Mouse (Mus musculus) T-helper 17 cell (primary cell): Measurements from ENCODE around the gene Srrm2.

ENCODE experiments used
- in situ Hi-C, 2 experiments: fragments of 300-600 bp; cut with MboI, MseI; formaldehyde crosslinking; loops; 1 replicate in 1 of 2; 2 replicates in 1 of 2; pipeline ENCODE4 v1.15.1; 2025; ENCODE audit warnings: high pct_unique_total_duplicates in 2 of 2

Gene Srrm2

DNA sequence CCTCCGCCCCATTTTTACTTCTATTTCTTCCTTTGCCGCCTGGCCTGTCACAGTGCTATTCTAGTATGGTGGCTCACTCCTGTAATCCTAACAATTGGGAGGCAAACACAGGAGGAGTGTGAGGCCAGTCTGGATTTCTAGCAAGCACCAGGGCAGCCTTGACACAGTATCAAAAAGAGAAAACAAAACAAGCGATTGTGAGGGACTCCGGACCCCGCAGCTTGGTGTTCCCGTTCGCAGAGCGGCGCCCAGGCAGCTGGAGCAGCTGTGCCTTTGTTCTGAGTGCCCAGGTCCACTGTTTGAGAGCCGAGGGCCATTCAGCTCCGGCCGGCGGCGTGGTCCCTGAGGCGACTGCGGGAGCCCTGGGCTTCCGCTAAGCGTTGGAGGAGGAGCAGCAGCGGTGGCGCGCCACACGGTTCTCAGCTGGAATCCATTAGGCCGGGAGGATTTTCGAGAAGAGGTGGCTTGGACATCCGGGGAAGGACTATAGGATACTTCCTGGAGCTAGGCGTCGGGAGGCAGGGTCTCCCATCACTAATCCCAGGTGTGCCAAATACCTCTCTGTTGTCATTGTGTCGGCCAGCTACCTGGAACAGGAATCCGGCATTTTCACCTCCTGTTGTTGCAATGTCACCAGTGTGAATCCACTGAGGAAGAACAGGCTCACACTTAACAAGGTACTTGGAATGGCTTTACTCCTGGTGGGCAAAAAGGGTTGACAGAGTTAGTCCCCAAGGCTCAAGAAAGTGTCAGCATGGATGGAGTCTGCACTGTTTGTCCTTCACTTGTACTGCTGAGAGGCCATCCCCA, at the start of gene Srrm2:
TSS of gene Srrm2 (plus strand) at position 264 of the 810 bp plus-strand sequence.
- in situ Hi-C loops: no loop called here

DNA sequence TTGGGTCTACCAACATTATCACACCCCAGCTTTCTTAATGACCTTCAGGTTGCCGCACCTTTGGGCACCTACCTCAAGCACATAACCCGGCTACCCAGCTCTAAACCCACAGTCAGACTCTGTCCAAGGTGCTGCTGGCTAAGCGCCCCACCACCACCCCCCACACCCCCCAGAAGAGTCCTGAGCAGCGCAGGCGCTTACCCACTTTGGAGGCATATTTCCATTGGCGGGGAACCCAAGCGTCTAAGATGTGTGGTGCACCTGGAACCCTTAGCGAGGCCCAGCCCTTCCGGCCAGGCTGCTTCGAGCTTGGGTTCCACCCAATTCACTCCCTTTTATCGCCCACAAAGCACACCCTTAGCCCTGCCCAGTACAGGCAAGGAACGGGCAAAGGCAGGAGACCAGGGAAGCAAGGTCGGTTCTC, 49.7 kb upstream of the Srrm2 start, which contains the start of gene Paqr4:
TSS of gene Paqr4 (minus strand) at position 270 of the 424 bp plus-strand sequence.
- in situ Hi-C loops: no loop called here

DNA sequence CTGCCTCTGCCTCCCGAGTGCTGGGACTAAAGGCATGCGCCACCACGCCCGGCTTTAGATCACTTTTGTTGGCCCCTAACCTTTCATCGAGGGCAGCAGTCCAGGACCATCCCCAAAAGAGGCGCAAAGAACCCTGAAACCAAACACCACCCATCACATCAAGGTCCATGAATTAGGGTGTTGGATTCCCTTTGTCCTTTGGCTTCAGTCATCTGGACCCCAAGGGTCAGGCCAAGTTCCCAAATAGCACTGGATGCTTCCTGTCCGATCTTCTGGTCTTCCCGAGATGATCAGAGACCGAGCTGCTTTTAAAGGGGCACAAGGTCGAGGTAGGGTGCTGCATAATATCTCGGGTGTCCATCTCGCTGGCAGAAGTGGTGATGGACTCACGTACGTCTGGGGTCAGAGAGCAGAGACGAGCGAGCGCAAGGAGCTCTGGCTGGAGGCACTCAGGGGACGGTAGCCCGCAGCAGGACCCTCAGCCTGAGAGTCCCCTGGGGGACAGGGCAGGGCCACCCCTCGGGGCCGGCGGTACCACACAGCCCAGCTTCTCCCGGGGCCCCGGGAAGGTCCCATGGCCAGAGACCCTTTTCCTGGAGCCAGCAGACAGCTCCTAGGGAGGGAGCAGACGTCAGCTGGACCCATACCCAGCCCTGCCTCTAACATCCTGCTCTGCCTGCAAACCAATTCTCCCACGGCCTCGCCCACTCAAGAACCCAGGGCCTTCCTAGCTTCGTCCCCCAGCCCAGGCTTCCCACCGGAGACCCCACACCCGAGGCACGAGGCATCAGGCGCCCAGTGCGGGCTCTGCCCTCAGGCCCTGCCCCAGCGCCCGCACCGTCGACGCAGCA, 48.7 kb upstream of the Srrm2 start:
- in situ Hi-C loops: no loop called here

DNA sequence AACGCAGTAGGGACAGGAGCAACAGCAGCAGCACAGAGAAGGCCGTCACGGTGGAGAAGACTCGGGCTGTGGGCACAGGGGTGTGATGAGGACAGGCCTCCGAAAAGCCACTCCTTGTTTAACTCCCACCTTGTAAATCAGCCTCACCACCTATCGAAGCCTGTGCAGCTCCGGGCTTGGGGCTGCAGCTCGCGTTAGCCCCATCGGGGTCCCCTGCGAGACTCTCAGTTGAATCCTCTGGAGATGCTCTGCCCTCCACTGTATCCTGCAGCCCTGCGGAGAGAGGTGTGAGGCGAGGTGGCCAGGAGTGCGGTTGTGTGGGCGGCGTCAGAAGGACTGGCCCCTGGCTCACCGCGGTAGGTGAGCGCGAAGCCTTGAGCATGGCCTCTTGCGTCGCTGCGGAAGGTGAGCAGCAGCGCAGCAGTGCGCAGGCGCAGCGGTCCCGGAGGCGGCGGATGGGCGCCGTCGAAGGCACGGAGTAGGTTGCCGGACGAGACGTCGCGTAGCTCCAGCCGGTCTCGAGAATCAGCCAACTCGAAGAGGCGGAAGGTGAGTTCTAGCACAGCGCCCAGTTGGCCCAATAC, 48.0 kb upstream of the Srrm2 start:
- in situ Hi-C loops: no loop called here

DNA sequence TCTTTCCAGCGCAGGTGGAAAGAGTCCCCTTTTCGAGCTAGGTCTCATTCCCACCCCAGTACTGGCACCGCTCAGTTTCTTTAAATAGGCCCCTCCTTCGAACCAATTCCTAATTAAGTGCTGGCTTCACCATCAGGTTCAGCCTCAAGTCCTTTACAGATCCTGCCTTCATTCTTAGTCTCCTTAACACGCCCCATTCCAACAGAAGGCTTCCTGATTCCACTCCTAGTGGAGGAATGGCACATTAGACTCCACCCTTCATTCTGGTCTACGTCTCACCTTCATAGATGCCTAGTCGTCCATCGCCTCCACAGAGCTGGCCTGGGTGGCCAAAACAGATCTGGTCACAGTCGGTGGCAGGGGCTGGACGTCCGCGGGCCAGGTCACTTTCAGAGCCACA, 47.4 kb upstream of the Srrm2 start:
- in situ Hi-C loops: no loop called here

DNA sequence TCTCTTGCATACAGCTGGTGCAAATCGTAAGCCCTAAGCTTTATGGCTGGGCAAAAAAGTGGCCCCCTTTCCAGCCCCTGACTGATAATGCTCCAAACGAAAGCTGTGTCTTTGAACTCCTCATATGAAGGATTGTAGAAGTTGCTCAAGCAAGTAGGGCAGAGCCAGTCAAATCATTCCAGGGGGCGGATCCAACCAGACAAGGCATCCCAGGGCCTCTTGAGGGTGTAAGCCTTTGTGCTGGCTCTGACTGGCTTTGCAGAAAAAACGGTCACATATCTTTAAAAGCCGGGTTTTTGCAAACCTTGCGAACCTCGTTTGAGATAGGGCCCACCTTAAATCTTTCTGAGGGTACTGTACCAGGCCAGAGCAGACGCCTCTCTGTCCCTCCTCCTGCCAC, 46.3 kb upstream of the Srrm2 start:
- in situ Hi-C loops: no loop called here

DNA sequence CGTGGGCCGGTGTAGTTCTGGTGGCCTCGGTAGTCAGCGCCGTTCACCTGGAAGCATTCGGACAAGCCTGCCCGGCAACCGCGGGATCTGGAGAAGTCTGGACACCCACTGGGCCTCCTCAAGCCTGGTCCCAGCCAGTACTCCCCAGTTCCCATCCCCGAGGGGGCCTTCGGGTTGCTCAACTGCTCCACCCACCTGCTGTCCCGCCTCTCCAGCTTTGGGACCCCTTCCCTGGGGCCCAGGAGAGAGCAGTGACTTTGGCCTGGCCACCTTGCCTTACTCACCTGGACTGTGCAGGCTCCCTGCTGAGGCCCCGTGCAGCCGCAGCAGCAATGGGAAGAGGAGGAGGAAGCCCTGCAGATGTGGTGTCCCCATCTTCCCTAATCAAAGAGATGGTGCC, 45.7 kb upstream of the Srrm2 start:
- in situ Hi-C loops: no loop called here

DNA sequence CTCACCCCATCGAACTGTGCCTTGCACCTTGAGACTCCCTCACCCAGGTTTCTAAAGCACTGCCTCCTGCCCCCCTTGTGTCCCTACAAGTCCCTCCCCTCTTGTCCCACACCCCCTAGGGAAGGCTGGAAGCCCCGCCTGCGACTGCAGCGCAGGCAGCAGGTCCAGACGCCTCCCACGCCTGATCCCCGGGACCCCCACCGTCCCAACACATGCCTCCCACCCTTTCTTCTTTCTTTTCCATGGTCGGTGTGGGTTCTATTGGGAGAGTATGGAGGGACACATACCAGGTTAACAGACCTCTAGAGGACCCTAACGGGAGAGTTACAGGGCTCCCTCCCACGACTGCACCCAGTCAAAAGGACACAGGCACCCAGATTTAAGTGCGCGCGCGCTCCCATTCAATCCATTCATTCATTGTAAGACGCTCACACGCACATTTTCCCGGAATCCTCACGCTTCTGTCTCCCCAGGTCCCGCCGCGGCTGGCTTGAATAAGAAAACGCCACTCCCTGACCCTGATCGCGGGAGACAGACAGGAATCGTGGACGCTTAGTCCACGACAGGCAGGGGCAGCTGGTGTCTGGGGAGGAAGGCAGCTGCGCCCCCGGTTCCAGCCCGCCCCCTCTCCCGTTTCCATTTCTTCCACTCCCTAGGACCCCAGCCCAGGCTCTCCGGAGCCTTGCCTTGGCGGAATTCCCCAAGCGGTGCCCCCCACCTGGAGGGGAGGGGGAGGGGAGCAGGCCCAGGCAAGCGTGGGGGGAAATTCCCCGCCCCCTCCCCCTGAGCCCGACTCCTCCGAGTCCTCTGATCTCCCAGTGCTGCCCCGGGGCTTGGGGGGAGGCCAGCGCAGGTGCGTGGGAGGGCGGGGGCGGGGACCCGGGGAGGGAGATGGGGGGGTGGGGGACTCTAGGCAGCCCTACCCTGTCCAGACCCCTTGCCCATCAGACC, 44.8 kb upstream of the Srrm2 start, which contains the start of gene Kremen2:
TSS of gene Kremen2 (minus strand) at position 533 of the 951 bp plus-strand sequence.
- in situ Hi-C loops: no loop called here

DNA sequence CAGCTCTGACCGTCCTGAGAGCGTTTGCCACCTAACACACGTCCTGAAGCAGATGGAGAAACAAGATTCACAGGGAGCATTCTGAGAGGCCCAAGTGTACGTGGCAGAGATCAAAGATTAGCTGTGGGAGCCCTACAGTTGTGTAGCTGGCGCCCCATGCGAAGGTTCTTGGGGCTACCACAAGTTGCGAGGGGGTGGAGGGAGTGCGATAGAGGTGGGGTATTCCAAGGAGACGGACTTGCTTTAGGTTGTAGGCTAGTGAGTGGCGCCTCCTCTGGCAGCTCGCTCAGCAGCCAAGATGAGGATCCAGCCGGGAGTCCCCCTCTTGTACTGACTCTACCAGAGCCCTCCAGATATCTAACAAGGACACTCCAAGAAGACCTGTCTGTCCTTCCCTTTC, 44.0 kb upstream of the Srrm2 start:
- in situ Hi-C loops: no loop called here

DNA sequence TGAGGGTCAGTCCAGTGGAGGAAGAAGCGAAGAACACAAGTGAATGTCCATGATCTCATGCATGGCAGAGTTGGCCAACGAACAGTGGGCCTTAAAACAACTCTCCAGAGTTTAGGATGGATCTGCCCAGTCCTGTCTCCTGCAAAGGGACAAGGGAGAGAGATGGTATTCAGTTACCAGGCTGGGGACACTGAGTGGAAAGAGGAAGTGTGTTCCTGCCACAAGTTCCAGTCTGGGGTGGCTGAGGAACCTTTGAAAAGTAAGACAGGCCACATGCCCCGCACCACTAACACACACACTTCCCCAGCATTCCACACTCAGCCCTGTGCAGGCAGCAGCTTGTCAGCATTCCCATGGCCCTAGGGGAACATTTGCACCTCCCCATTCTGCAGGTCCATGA, 43.6 kb upstream of the Srrm2 start:
- in situ Hi-C loops: no loop called here

DNA sequence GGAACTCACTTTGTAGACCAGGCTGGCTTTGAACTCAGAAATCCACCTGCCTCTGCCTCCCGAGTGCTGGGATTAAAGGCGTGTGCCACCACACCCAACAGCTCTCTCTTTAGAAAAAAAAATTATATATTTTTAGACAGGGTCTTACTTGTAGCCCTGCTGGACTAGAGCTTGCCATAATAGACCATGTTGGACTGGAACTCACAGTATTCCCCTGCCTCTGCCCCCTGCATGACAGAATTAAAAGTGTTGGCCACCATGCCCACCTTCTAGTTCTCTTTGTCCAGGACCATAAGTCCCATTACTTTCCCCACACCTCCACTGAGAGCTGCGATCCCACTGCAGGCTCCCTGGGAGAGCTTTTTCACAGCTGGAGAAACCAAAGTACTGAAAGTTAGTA, 42.9 kb upstream of the Srrm2 start:
- in situ Hi-C loops: no loop called here

DNA sequence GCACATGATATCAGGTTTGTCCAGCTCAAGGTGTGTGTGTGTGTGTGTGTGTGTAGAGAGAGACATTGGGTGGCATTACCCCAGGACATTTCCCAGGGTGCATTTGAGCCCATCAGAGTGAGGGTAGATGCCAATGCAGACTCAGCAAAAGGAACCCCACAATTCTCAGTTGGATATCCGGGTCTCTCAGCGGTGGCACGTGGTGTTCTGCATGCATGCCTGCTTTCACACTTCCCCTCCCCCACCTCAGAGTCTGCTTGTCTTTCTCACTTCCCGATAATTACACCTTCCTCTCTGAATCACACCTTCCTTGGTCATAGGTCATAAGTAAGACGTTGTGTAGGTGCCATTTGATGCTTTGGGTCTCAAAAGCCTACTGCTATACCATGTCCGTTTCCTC, 42.3 kb upstream of the Srrm2 start:
- in situ Hi-C loops: no loop called here

DNA sequence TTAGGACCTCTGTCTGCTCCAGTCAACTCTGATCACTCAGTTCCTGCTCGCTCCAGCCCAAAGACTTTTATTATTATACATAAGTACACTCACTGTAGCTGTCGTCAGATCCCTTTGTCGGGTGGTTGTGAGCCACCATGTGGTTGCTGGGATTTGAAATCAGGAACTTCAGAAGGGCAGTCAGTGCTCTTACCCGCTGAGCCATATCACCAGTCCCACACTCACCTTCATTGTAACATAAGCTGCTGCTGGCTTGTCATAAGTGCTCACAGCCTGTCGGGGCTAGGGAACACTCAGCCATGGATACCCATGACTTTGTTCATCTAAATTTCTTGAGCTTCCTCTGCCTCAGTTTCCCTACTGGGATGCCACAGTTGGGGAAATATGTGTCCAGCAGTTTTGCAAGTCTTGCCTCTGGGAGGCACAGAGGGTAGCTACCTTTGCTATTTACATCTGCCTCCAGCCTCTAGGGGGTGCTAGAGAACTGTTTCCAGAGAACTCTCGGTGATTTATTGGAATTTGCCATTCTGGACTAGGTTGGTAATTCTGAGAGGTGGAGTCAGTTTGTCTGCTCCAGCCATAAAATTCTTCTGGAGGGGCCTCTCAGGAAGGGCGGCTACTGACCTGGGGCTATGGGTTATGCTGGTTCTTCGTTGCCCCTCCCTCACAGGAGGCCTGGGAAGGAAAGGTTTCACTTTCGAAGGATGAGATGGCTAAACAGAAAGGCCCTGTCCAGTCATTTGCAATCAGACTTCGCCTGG, 41.5 kb upstream of the Srrm2 start:
- in situ Hi-C loops: no loop called here

DNA sequence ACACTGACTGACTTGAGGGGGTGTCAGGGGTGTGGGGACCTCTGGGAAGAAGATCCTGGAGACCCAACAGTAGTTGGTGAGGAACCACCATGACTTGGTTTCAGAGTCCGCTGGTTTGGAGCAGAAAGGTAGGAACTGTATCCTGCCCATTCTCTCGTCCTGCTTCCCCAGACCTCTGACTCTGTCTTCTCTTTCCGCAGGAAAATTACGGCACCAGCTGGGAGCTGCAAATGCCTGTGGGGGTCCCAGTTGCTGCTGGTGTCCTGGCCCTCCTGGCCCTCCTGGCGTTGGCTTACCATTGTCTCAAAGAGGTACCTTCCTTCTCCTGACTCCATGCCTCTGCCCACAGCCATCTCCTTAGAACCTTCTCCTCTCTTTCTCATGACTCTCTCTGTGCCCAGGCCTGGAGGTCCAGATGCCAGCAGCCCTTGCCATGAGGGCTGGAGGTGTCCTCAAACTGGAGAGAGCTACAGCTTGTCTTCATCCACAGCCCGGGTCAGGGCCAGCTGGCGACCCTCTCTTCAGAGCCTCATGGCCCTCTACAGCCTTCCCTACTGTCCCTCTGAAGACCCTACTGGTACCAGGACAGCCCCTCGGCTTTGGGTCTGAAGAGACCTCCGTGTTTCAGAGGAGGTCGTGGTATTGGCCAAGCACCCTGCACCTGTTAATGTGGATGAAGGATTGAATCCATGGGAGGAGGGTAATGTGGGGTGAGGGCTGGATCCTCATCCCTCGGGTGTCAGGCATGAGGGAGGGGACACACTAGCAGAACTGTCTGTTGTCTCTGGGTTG, 40.7 kb upstream of the Srrm2 start:
- in situ Hi-C loops: loop anchor here in 1 of 2 experiments (5.0 kb wide), 1 partner anchor 103 kb away; no protein-coding TSS in a partner anchor

DNA sequence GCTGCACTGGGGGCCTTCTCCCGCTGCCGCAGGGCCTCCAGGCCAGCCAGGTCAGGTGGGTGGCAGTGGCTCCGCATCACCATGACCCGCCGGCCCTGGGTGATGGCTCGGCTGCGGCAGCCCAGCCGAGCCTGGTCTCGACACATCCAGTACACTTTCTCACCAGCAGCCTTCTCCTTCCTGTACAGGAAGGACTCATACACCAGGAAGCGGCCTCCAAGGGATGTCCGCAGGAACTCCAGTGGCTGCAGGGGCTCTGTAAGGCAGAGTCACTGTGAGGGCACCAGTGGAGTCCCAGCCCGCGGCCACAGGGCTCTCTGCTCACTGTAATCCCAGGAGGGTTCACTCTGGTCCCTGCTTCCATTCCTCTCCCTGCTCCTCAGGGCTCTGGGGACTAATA, 34.6 kb upstream of the Srrm2 start:
- in situ Hi-C loops: no loop called here

DNA sequence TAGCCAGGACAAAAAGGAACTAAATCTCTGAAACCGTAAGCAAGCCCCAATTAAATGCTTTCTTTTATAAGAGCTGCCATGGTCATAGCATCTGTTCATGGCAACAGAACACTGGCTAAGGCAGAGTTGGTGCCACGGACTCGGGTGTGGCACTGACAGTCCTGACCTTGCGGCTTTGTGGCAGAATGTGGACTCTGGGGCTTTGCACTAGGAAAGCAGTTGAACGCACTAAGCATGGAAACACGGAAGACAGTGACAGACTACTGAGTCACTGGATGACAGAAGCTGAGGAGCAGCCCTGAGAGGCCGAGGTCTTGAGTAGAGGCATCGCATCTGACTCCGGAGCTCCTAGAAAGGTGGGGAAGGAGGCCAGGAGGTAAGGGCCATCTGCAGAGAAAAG, 32.8 kb upstream of the Srrm2 start:
- in situ Hi-C loops: no loop called here

DNA sequence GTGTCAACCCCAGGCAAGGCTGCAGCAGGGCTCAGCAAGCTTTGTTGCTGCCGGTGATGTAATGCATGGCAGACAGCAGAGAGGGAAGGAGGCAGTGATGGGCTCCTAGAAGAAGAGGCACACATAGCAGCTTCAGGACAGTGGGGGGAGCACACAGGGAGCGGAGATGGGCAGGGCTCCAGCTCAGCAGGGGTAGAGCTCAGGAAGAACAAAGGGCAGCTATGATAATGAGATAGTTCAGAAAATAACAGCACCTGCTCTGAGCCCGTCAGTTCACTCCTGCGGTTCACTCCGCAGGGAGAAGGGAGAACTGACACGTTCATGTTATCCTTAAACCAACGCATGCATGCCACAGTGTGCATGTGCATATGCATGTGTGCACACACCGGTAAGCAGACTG, 31.5 kb upstream of the Srrm2 start:
- in situ Hi-C loops: no loop called here

DNA sequence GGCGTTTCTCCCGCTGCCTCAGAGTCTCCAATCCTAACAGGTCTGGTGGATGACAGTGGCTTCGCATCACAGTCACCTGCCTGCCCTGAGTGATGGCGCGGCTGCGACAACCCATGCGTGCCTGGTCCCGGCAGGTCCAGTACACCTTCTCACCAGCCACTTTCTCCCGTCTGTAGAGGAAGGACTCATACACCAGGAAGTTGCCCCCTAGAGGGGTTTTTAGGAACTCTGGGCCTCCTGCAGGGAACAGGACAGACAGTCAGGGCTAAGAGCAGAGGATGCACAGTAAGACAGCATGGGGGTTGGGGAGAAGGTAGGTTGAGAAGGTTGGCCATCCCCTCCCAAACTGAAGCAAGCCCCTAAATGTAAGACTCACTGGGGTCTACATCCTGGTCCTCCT, 30.1 kb upstream of the Srrm2 start:
- in situ Hi-C loops: no loop called here

DNA sequence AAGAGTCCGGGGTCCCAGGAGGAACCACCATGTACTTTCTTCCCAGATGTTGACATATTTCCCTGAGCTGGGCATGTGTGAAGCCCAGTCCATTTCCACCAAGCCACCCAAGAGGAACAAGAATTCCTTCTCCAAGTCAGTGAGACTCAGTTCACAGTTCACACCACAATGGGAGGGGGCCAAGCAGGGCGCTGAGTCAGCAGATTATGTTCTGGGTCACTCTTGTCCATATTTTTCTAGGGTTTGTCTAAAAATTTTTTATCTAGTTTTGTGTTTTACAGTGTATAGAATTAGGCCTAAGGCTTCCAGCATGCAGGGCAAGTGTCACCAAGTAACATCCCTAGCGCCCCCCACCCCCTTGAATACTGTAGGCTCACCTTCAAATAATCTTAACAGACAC, 29.2 kb upstream of the Srrm2 start:
- in situ Hi-C loops: no loop called here

DNA sequence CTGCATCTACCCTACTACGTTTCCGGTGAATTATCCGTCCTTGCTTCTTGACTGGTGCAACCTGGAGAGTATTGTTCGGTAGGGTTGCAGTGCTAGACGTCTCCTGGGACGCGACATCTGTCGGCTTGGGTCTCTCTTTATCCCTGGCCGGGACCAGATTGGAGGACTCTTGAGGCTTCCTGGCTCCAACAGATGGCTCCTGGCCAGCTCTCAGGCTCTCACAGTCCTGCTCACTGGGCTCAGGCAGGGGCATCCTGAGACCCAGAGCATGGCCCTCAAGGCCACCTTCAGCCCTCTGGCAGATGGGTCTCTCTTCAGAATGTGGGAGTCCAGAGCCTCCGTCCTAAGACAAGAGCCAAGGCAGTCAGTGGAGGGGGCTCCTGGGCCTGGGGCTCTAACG, 27.4 kb upstream of the Srrm2 start:
- in situ Hi-C loops: no loop called here
